Mouse (Mus musculus) kidney, adult 2 months (tissue): ENCODE measurements around the gene Slc27a2.

Experiments used
- CTCF ChIP-seq: fragments of 200-500 bp; conservative IDR thresholded peaks from 2 replicates; pipeline ENCODE4 v1.5.1; 2011; ENCODE audit warnings: low read depth, mild to moderate bottlenecking, control low read depth, low read length, moderate library complexity, mixed read lengths; ENCODE audit not compliant: insufficient read depth, insufficient read length
- POLR2A ChIP-seq: fragments of 200-500 bp; IDR thresholded peaks from one replicate; pipeline ENCODE4 v1.6.1; 2011; ENCODE audit warnings: low read depth, low read length, control low read depth

DNA sequence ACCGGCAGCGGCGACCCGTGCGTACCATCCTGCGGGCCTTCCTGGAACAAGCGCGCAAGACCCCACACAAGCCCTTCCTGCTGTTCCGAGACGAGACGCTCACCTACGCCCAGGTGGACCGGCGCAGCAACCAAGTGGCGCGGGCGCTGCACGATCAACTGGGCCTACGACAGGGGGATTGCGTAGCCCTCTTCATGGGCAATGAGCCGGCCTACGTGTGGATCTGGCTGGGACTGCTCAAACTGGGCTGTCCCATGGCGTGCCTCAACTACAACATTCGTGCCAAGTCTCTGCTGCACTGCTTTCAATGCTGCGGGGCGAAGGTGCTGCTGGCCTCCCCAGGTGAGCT lies 1.1 kb downstream of the Slc27a2 start:
- no peak for TF ChIP-seq CTCF
- no peak for TF ChIP-seq POLR2A
